Mouse (Mus musculus) liver, adult (tissue): ENCODE results near the gene Sox6.

Source experiments
- GATA4 ChIP-seq: IDR thresholded peaks from 2 replicates; pipeline ENCODE4 v1.6.1; 2014; ENCODE audit warnings: mild to moderate bottlenecking, low read length; ENCODE audit not compliant: insufficient replicate concordance

The Sox6 gene

DNA sequence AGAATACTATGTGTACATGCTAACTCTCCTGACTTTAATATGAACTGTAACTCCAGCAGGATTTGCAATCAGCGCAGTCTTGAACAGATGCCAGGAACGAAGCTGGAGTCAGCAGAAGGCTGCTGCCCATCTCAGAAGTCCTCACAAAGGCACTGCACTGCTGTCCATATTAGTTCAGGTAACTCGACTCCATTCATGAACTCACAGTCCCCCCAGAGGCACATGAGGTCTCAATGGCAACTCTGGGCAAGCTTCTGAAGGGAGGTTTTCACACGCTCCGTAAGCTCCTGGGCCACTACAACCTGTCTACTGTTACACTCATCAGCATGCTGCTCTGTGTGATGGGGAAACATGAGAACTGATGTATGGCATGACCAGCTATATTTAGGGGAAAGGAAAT lies 528.6 kb downstream of the Sox6 start:
- TF ChIP-seq GATA4: no peak

DNA sequence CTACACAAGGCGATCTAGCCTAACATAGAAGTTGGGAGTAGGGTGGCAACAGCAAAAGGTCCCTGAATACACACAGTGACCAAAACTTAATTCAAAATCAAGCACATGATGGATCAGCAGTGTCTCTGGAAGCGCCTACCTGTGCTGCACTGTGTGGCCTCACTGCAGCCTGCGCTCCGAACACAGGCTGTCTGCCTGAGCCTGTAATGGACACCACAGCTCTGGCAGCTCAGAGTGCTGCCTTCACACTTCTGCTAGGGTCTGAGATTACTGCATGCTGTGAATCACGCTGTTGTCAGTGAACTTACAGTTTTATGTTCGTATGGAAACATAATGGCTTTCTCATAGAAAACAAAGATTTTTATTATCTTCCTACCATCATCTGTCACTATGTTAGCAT lies 532.2 kb downstream of the Sox6 start:
- TF ChIP-seq GATA4: no peak

DNA sequence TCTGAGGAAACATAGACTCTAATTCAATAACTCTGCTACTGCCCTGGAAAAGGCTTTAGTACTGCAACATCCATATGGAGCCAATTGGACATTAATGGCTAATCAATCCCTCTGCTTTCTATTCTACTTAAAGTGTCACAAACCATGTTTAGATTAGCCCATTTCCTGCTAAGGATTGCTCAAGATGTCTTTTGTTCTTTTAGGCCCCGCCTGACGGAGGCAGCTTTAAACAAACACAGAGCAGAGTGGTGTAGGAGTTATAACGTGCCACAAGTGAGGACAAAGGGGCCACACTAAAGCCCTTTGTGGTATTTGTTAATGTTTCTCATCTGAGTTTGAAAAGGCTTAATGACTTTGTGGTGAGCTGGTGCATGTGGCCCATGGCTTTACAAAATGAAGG lies 537.1 kb downstream of the Sox6 start:
- no peak for TF ChIP-seq GATA4

DNA sequence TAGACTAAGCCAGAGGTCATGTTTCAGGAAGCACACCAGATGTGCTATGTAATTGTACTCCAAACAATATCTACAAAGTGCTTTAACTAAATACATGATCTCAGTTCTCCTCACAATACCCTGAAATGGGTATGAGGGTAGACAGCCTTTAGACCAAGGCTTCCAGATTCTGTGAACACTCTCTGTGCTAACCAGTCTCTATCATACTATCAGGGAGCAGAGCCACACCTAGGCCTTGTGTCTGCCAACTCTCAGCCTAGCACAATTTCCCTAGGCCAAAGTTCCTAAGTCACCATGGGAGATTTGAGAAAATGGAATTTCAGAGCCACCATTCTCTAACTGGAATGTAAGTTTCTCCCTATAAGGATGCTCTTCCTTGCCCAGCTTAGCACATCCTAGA lies 537.8 kb downstream of the Sox6 start:
- TF ChIP-seq GATA4: no peak

DNA sequence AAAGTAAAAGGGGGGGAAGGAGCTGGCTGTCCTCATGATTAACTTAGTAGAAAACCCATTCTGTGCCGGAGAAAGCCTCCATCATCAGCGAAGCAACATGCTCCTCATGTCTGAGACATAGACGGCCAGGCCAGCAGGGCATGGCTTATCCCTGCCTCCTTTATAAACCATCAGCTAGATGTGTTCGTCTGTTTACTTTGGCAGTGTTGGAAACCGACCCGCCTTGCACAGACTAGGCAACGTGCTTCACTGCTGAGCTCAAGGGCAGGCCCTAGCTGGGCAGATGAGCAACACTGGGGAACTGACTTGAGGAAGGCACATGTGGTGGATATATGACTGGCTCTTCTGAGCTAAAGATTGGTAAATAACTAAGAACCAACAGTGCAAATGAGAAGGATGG lies 538.4 kb downstream of the Sox6 start:
- TF ChIP-seq GATA4: no peak

DNA sequence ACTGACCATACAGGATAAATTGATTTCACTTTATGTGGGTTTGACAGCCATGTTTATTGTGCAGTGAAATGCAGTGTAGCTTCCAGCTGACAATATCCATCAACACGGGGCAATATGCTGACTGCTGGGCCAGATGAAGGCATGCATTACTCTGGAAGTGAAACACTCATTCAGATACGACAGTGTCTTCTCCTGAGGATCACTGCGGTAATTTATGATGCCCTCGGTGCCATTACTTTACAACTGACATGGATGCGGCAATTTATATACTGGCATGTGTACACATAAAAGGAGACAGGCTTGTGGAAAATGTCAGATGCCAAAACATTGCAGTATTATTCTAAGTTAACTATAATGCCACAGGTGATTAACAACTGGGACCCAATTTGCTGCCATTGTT lies 546.9 kb downstream of the Sox6 start:
- TF ChIP-seq GATA4: no peak

DNA sequence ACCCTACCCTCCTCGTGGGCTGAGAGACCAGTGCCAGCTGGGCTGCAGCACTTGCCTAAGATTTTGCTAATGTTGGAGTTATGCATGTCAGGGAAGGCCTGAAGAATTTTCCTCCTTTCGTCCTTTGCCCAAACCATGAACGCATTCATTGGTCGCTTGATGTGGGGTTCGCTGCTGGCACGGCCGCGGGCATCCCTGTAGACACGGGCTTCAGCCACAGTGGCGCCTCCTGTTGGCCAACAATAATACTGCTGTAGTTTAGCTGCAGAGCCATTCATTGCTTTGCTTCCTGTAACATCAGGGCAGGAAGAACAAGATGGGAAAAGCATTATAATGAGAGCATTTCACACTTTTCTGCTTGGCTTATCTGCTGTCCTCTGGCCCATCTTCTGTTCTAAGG lies 549.0 kb downstream of the Sox6 start:
- no peak for TF ChIP-seq GATA4

DNA sequence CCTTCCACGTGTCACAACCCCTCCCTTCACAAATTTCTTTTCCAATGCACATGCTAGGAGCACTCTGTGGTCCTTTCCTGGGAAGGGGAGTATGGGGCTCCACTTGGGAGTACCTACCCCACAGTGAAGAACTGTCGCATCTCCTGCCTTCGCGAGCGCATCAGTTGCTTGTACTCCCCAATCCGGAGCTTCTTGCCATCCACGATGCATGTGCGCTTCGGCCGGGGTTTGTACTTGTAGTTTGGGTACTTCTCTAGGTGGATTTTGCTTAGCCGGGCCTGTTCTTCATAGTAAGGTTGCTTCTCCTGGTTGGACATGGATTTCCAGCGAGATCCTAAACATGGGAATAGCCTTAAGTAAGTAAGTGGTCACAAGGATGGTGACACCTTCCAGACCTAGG lies 552.2 kb downstream of the Sox6 start:
- TF ChIP-seq GATA4: no peak

DNA sequence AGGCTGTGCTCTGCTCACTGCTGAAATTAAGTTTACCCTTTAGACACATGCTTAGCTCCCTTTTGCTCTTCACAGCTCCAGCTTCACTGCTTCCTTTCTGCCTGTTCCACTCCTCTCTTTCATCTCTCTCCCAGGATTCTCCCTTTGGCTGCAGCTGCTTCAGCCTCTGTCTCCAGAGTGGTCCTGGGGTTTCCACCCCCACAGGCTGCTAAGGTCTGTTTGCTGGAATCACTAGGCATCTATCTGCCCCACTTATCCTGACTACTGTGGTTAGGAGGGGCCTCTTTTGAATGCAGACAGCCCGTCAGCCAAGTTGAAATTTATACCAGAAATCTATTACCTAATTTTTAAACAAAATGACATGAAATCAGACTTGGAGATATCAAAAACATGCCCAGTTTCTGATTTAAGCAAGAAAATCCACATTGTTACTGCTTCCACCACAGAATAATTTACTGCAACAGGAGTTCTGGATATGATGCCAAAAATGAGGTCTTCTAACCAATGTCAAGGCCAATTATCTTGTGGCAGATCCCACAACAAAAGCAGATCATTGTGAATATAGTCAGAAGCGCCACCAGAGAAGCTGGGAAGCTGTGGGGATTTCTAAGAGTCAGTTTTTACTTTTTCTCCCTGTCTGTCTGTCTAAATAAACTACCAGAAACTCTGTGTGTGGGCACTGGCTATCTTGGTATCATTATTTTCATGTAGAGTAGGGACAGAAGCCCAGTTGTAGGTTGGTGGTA lies 552.8 kb downstream of the Sox6 start:
- no peak for TF ChIP-seq GATA4

DNA sequence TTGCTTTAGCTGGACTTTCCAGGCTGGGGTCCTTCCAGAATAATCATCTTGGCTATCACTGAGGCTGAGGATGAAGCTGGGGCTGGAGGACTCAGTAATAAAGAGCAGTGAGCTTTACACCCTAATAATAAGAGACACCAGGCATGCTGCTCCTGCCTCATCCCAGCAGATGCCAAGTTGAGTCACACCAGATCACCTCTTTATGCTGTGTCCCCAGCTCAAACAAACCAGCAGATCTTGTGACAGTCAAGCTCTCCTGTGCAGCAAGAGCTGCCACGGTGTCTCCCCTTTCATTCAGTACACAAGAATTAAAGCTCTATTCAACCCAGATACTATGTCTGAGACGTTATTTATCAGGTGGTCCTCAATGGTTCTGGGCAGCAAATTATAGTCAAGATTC lies 560.8 kb downstream of the Sox6 start:
- no peak for TF ChIP-seq GATA4

DNA sequence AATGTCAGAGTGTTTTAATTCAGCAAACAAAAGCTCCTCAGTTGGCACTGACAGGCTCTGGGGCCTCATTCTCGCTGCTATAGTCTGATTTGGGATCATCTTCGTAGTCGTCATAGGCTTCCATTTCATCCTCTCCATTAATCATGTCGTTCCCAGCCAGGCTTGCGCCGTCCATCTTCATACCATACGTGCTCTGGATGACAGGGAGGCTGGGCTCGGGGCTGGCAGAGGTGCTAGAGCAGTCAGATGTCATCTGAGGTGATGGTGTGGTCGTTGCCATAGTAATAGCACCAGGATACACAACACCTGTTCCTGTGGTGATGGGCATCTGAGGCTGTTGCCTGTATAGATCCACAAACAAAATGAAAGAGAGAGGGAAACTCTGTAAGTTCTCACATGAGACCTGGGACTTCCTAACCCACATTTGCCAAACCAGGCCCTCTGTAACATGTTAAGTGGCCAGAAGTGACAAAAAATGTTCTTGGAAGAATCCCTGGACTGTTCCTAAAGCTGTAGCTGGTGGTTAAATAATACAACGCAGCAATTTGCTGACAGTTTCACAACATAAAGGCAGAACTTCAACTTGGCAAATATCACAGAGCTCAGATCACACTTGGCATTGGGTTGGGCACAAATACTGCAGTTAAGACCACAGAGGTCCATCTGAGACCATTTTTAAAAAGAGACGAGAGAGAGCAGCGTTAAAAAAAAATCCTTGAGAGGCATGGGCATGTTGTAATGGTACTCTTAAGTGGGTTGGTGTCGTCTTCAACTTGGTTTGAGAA lies 561.5 kb downstream of the Sox6 start:
- TF ChIP-seq GATA4: no peak

DNA sequence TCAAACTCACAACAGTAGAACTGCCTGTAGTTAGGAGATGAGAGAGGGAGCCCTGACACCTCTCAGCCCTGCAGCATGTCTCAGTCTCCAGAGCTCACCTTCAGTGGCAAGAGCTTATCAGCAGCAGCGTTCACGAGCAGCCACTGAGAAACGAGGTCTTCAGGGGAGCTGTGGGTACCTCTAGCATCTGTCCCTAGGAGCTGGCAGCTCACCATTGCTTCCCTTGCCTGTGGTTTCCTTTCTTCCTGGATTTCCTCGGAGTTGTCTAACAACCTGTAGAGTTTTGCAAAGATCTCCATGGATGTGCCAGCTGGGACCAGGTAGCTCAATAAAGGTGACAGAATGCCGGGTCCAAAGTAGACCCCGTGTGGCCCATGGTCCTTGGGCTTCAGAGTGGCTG lies 563.4 kb downstream of the Sox6 start:
- no peak for TF ChIP-seq GATA4

DNA sequence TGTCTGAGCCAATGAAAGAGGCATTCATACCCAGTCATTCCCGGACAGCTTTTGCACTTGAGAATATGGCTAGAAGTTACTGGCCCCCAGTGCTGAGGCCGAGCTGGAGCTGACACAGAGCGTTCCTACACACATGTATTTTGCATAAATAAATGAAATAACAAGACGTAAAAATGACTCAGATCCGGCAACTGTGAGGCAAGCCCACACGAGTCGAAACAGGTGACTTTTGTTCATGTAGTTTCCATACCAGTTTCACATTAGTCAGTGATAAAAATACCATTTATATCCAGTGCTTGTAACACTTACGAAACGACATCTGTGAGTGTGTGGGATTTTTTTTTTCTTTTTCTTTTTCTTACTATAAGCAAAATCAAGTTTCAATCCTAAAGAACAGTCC lies 564.5 kb downstream of the Sox6 start:
- no peak for TF ChIP-seq GATA4

DNA sequence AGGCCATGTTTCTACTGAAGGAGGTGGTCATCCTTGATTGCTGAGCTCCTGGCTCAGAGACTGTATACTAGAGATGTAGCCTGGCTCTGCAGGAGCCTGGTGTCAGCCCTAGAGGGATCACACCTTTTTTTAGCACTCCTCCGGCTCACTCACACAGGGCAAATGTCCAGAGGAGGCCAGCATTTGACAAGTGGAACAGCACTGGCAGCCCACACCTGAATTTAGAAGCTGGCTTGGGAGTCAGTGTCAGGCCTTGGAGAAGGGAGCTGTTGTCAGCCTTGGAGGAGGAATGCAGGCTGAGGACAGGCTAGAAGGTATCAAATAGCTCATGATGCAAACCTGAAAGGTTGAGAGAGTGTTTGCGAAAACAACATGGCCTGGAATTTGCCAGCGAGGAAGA lies 565.7 kb downstream of the Sox6 start:
- no peak for TF ChIP-seq GATA4

DNA sequence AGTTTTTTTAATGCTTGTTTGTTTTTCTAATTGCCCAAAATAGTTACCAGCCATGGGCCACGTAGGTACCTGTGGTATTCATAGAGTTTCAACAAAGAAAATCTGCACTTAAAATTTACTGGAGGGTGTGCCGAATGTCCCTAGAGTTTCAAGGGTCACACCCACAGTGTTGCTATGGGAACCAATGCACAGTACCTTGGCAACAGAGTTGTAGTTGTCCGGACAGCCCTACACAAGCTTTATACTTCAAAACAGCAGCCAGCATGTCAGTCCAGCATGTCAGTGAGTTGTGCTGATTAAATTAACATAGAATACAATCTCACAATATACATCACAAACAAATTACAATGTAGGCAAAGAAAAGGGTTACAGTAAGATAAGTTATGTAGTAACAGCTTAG lies 567.1 kb downstream of the Sox6 start:
- TF ChIP-seq GATA4: no peak

DNA sequence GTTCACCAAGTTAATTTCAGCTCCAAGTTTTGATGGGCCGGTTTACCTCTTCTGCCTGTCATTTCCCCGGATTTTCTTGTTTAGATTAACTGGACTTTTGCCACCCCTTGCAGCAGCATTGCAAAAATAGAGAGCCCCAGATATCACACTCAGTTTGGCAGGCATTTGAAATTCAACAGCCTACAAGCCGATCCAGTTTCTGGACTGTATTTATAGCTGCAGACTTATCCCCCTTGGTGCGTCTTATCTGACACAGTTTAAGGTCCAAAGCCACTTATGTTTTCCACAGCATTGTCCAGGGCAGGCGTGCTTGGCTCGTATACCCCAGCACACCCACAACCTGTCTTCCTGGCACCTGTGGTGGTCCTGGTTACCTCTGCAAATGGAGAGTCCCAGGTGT lies 571.8 kb downstream of the Sox6 start:
- no peak for TF ChIP-seq GATA4

DNA sequence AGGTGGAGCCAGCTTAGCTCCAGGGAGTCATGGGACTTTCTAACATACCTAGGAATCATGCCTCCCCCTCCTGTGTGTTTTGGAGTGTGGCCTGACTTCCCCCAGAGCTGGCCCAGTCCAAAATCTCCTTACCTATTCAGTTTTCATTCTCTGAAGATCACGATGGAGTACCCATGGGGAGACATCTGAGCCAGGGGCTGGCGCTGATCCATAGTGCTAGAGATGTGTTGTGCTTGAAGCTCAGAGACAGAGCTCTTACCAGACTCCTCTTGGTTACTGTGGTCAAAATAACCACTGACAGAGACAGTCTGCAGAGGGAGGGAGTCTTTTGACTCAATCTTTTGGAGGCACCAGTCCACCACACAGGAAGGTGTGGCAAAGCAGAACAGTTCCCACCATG lies 575.2 kb downstream of the Sox6 start:
- no peak for TF ChIP-seq GATA4
